Mouse (Mus musculus): Measurements from ENCODE around the gene Spint2. TPM values are rescaled to one million over a fixed set of nuclear protein-coding genes. Genes with fewer than 3 reads are reported as not detected.
"Not testable (repeated sequence)": the region's sequence is repeated elsewhere in the genome, so short reads cannot be mapped to it uniquely, and the experiment has no call there.

Gene Spint2
- total RNA-seq, 4 experiments from 2014 or later = 22.3 to 30.6 (median 25.9) TPM

DNA sequence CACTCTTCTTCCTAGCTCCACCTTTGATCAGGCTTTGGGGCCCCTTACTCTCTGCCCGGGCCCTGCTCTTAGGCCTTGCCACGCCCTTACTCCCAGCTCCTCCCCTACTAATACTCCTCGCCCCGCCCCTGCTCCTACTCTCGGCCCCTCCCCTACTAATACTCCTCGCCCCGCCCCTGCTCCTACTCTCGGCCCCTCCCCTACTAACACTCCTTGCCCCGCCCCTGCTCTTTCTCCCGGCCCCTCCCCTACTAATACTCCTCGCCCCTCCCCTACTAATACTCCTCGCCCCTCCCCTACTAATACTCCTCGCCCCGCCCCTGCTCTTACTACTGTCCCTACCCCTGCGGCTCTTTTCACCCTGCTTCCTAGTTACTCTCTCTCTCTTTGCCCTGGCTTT, 70.7 kb downstream of the Spint2 start:
- DNase-seq (ENCODE audit: low spot score in 2 of 2) = not testable (repeated sequence)

Other genes starting within 250 kb of the Spint2 start
- gene Ryr1, start 156.7 kb downstream of the Spint2 start, total RNA-seq (2022) = 10 to 100 TPM; 12.6 to 18.1 (median 15.2) TPM
- 1 to 10 TPM in 1 of 4 experiments, under 1 TPM in 3; 0.72 to 2.3 (median 0.93) TPM for gene Rasgrp4, start 147.1 kb downstream of the Spint2 start, total RNA-seq (2022)
- gene Fam98c, start 125.7 kb downstream of the Spint2 start, total RNA-seq (2022) = 10 to 100 TPM; 27.9 to 32.4 (median 29.9) TPM
- 1 to 10 TPM in 2 of 4 experiments, under 1 TPM in 2; 0.69 to 1.4 (median 0.88) TPM for gene Ggn, start 111.7 kb downstream of the Spint2 start, total RNA-seq (2022)
- gene Spred3, start 111.5 kb downstream of the Spint2 start, total RNA-seq (2022) = 10 to 100 TPM; 40.6 to 59.3 (median 47.8) TPM
- gene Psmd8, start 101.2 kb downstream of the Spint2 start, total RNA-seq (2022) = 100 to 1,000 TPM; 116 to 137 (median 132) TPM
- gene Catsperg1, start 67.9 kb downstream of the Spint2 start, total RNA-seq (2022) = 1 to 10 TPM; 1.5 to 3.1 (median 2.1) TPM
- gene Kcnk6, start 49.4 kb downstream of the Spint2 start, total RNA-seq (2022) = 1 to 10 TPM; 2.1 to 5.2 (median 3.2) TPM
- gene Yif1b, start 43.6 kb downstream of the Spint2 start, total RNA-seq (2022) = 10 to 100 TPM; 43.8 to 51.5 (median 49.0) TPM
- gene 2200002D01Rik, start 33.4 kb downstream of the Spint2 start, total RNA-seq (2022) = 1 to 10 TPM in 1 of 4 experiments, under 1 TPM in 2, not detected in 1; 0.52 to 1.2 (median 0.92) TPM
- 10 to 100 TPM; 25.8 to 40.8 (median 33.5) TPM for gene Ppp1r14a, start 7.4 kb upstream of the Spint2 start, total RNA-seq (2022)
- 100 to 1,000 TPM in 2 of 4 experiments, 10 to 100 TPM in 2; 91.6 to 116 (median 104) TPM for gene Dpf1, start 22.0 kb upstream of the Spint2 start, total RNA-seq (2022)
- gene Sipa1l3, start 236.7 kb upstream of the Spint2 start, total RNA-seq (2022) = 100 to 1,000 TPM; 158 to 231 (median 197) TPM

Measured in layer of hippocampus, adult 8-10 months (tissue).